ENCODE assay signal across 8 mouse cellular contexts in genomic region chr11:74649095-74649646, GRCm38 (mm10). TPM values are rescaled to one million over a fixed set of nuclear protein-coding genes. Genes with fewer than 3 reads are reported as not detected.
DNase-seq lines count a peak whose midpoint lies in the region; ATAC-seq and TF ChIP-seq lines count a peak whose summit lies in the region.

Gene Cluh, plus strand, starts transcription at chr11:74649495.

- DNase-seq in 416B (ENCODE audit: low read depth): peak; percentile 98
- DNase-seq in heart, adult 8-10 months (ENCODE audit: low spot score): peak; percentile 99
- DNase-seq in kidney, adult 9 months: peak; percentile 99
- DNase-seq in limb, embryonic 14.5 days (ENCODE audit: low spot score): peak; percentile 92
- peak; percentile 95 for DNase-seq in midbrain, postnatal 0 days (ENCODE audit: low spot score)
- peak; percentile 94 to 97 for DNase-seq in spleen, postnatal 14 days (ENCODE audit: low spot score in 2 of 2)

- peak; percentile 92 for ATAC-seq in embryonic facial prominence, embryonic 15.5 days (ENCODE audit: insufficient number of reproducible peaks, low FRiP score, low TSS enrichment, low read depth)
- peak; percentile 94 for ATAC-seq in limb, embryonic 14.5 days (ENCODE audit: low FRiP score, low read depth)
- peak; percentile 92 for ATAC-seq in midbrain, postnatal 0 days (ENCODE audit: low FRiP score)

- no peaks in the 10 kb centered on the region for H3K36me3 ChIP-seq in embryonic facial prominence, embryonic 15.5 days
- H3K36me3 ChIP-seq in limb, embryonic 14.5 days (ENCODE audit: control insufficient read depth, insufficient read depth, low read length): 0 out of 2 replicates have a peak, but pooled peaks cover 4% of the 10 kb centered on the region
- no peaks in the 10 kb centered on the region for H3K36me3 ChIP-seq in midbrain, postnatal 0 days (ENCODE audit: insufficient read depth, low read length)

- no peaks in the 10 kb centered on the region for H3K27me3 ChIP-seq in embryonic facial prominence, embryonic 15.5 days
- H3K27me3 ChIP-seq in limb, embryonic 14.5 days (ENCODE audit: control insufficient read depth, insufficient read depth, low read length): no peaks in the 10 kb centered on the region
- H3K27me3 ChIP-seq in midbrain, postnatal 0 days (ENCODE audit: insufficient read depth, low read length): no peaks in the 10 kb centered on the region

- peak; percentile 43; the same call in 1 of the 2 replicates for TF ChIP-seq POLR2A in bone marrow, adult 2 months (IDR thresholded peaks at IDR 0.05; ENCODE audit: borderline replicate concordance, control insufficient read depth, low read depth, low read length)
- no peak for TF ChIP-seq POLR2A in limb, embryonic 14.5 days (IDR thresholded peaks at IDR 0.05; ENCODE audit: borderline replicate concordance, extremely low read depth, insufficient read depth, insufficient read length)

- no peak for TF ChIP-seq CTCF in bone marrow, adult 2 months (IDR thresholded peaks at IDR 0.05; ENCODE audit: control insufficient read depth, insufficient read depth, low read length)
- no peak for TF ChIP-seq CTCF in midbrain, postnatal 0 days (IDR thresholded peaks at IDR 0.05)

- H3K4me3 ChIP-seq in bone marrow, adult 2 months (replicated peaks; ENCODE audit: control insufficient read depth, low read depth, low read length): peak within 1 kb of the TSS; percentile 82
- H3K4me3 ChIP-seq in embryonic facial prominence, embryonic 15.5 days (replicated peaks): peak within 1 kb of the TSS; percentile 84
- H3K4me3 ChIP-seq in limb, embryonic 14.5 days (replicated peaks; ENCODE audit: low read length): peak within 1 kb of the TSS; percentile 96
- peak within 1 kb of the TSS; percentile 96 for H3K4me3 ChIP-seq in midbrain, postnatal 0 days (ENCODE audit: low read depth, low read length)

- peak within 1 kb of the TSS; percentile 74 for H3K9ac ChIP-seq in embryonic facial prominence, embryonic 15.5 days
- H3K9ac ChIP-seq in limb, embryonic 14.5 days (ENCODE audit: low read depth, low read length, severe bottlenecking): peak within 1 kb of the TSS; percentile 86
- peak within 1 kb of the TSS; percentile 80 for H3K9ac ChIP-seq in midbrain, postnatal 0 days (replicated peaks; ENCODE audit: low read length, poor library complexity, severe bottlenecking)

- under 1% methylated on average over 58 of the region's 58 CpGs for WGBS in bone marrow, adult 2 months
- WGBS in embryonic facial prominence, embryonic 15.5 days: under 1% methylated on average over 58 of the region's 58 CpGs
- under 1% methylated on average over 39 of the region's 58 CpGs for WGBS in limb, embryonic 14.5 days
- WGBS in midbrain, postnatal 0 days: 0% methylated on average over 31 of the region's 58 CpGs

- H3K27ac ChIP-seq in bone marrow, adult 2 months (ENCODE audit: control insufficient read depth, insufficient read depth, low read depth, low read length, poor library complexity): peak within 1 kb of the TSS; percentile 66
- H3K27ac ChIP-seq in embryonic facial prominence, embryonic 15.5 days (replicated peaks): peak within 1 kb of the TSS; percentile 71
- H3K27ac ChIP-seq in limb, embryonic 14.5 days (replicated peaks; ENCODE audit: low read depth, low read length): peak within 1 kb of the TSS; percentile 55; the same call in 1 of the 2 replicates
- peak within 1 kb of the TSS; percentile 71 for H3K27ac ChIP-seq in midbrain, postnatal 0 days (ENCODE audit: low read depth, low read length)

- no peaks in the 10 kb centered on the region for H3K9me3 ChIP-seq in embryonic facial prominence, embryonic 15.5 days (replicated peaks)
- no peaks in the 10 kb centered on the region for H3K9me3 ChIP-seq in limb, embryonic 14.5 days (ENCODE audit: control insufficient read depth, low read length)
- no peaks in the 10 kb centered on the region for H3K9me3 ChIP-seq in midbrain, postnatal 0 days (ENCODE audit: low read length)

- H3K4me1 ChIP-seq in bone marrow, adult 2 months (ENCODE audit: control insufficient read depth, insufficient read depth, low read length): peaks cover 1% of the 10 kb centered on the region
- peaks cover 42% of the 10 kb centered on the region for H3K4me1 ChIP-seq in embryonic facial prominence, embryonic 15.5 days
- peaks cover 13% of the 10 kb centered on the region for H3K4me1 ChIP-seq in limb, embryonic 14.5 days (ENCODE audit: control insufficient read depth, insufficient read depth, low read length)
- peaks cover 18% of the 10 kb centered on the region; the same call in 1 of the 2 replicates for H3K4me1 ChIP-seq in midbrain, postnatal 0 days (ENCODE audit: insufficient read depth, low read length)

- H3K4me2 ChIP-seq in embryonic facial prominence, embryonic 15.5 days (replicated peaks): peak within 1 kb of the TSS; percentile 91
- peak within 1 kb of the TSS; percentile 88 for H3K4me2 ChIP-seq in limb, embryonic 14.5 days (replicated peaks; ENCODE audit: low read depth, low read length, severe bottlenecking)
- H3K4me2 ChIP-seq in midbrain, postnatal 0 days (ENCODE audit: low read depth, low read length, poor library complexity, severe bottlenecking): peak within 1 kb of the TSS; percentile 90

RNA-seq across cellular contexts. Expression of gene Cluh, which starts in this region (rescaled TPM):
- polyA plus RNA-seq in bone marrow, adult 2 months (2011; ENCODE audit: insufficient read depth, insufficient read length, low replicate concordance, missing spikeins): 15.7 and 34.1 TPM in 2 replicates
- 26.6 and 27.1 TPM in 2 replicates for polyA plus RNA-seq in embryonic facial prominence, embryonic 15.5 days (2015; fragmentation: Nextera tagmentation; extraction: Ambion mirVana)
- 100 to 1,000 TPM; 210 to 221 (median 215) TPM for total RNA-seq in heart, adult 8-10 months (2022)
- polyA plus RNA-seq in limb, embryonic 14.5 days (2012; rRNA removed): 44.8 and 48.8 TPM in 2 replicates
- polyA plus RNA-seq in limb, embryonic 14.5 days (2014; fragmentation: Nextera tagmentation; extraction: Ambion mirVana): 21.3 and 21.7 TPM in 2 replicates
- total RNA-seq in midbrain, postnatal 0 days (2014; rRNA removed): 71.5 and 106 TPM in 2 replicates
- 17.0 and 18.4 TPM in 2 replicates for polyA plus RNA-seq in midbrain, postnatal 0 days (2015; fragmentation: Nextera tagmentation; extraction: Ambion mirVana)

Comparison
In these comparisons a context has a peak if more than half of its experiments do, and no peak if none do; other contexts are left out.
1. Peak in every context shown above with its lines: DNase-seq, ATAC-seq, H3K4me3 ChIP-seq and H3K27ac ChIP-seq.